Mouse (Mus musculus): ENCODE data around the gene Ch25h. TPM values are rescaled to one million over a fixed set of nuclear protein-coding genes. Genes with fewer than 3 reads are reported as not detected.

Ch25h gene
- total RNA-seq, 1 experiment, result 0.89 TPM

DNA sequence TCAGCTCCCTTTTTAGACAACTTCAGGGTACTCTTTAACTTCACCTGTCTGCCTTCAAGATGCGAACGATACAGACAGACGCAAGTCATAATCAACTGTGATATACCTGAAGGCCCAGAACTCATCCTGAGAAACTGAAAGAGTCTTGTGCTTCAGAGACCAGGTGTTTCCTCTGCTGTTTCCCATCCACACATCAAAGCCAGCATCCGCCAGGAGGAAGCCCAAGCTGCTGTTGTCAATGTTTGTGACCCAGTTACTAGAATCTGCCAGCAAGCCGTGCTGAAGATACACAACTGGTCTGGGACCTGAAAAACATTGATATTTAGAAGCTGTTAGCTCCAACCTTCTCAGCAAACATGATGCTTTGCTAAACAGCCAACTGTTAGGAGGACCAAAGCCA, 35.8 kb upstream of the Ch25h start:
- H3K27ac ChIP-seq (ENCODE audit: insufficient read depth, low read depth, low read length, poor library complexity, severe bottlenecking), result no peak overlapping the region
- H3K36me3 ChIP-seq (ENCODE audit: control insufficient read depth, insufficient read depth, low read length, poor library complexity, severe bottlenecking), result no peaks in the 10 kb centered on the region
- H3K4me3 ChIP-seq (ENCODE audit: insufficient read depth in 1 of 2, low read depth in 1 of 2, low read length in 2 of 2, poor library complexity in 1 of 2, severe bottlenecking in 1 of 2), result no peak overlapping the region
- DNase-seq (ENCODE audit: low read depth, low spot score), result no peak
- in situ Hi-C loops (cut with MboI; ENCODE audit: low sequenced_read_pairs in 2 of 2, unreplicated experiment in 2 of 2), result no loop called here
- no peaks in the 10 kb centered on the region for H3K9me3 ChIP-seq (ENCODE audit: control insufficient read depth, insufficient read depth, low read depth, low read length)
- no peak overlapping the region for H3K9ac ChIP-seq (ENCODE audit: insufficient read depth, low read depth, low read length, poor library complexity, severe bottlenecking)
- TF ChIP-seq ZC3H11A (IDR thresholded peaks at IDR 0.05; ENCODE audit: borderline replicate concordance, low read depth, low read length) (no peak), CHD2 (IDR thresholded peaks at IDR 0.05; ENCODE audit: low read depth, low read length) (no peak), ZNF384 (IDR thresholded peaks at IDR 0.05; ENCODE audit: low read depth, low read length) (no peak), MAFK (IDR thresholded peaks at IDR 0.05; ENCODE audit: insufficient read depth, low read depth, low read length) (no peak), HCFC1 (IDR thresholded peaks at IDR 0.05; ENCODE audit: borderline replicate concordance, insufficient read depth, low read length) (no peak)
- H3K4me1 ChIP-seq (ENCODE audit: control insufficient read depth in 2 of 2, insufficient read depth in 2 of 2, low read length in 2 of 2, poor library complexity in 1 of 2), result no peaks in the 10 kb centered on the region

GRCm38 (mm10) chr19:34505161-34505721, 30.3 kb upstream of the Ch25h start:
- in situ Hi-C loops (cut with MboI; ENCODE audit: low sequenced_read_pairs in 2 of 2, unreplicated experiment in 2 of 2), result no loop called here
- no peaks in the 10 kb centered on the region for H3K4me1 ChIP-seq (ENCODE audit: control insufficient read depth in 2 of 2, insufficient read depth in 2 of 2, low read length in 2 of 2, poor library complexity in 1 of 2)
- DNase-seq (ENCODE audit: low read depth, low spot score), result no peak
- H3K9ac ChIP-seq (ENCODE audit: insufficient read depth, low read depth, low read length, poor library complexity, severe bottlenecking), result no peak overlapping the region
- H3K36me3 ChIP-seq (ENCODE audit: control insufficient read depth, insufficient read depth, low read length, poor library complexity, severe bottlenecking), result no peaks in the 10 kb centered on the region
- H3K27ac ChIP-seq (ENCODE audit: insufficient read depth, low read depth, low read length, poor library complexity, severe bottlenecking), result no peak overlapping the region
- no peak overlapping the region for H3K4me3 ChIP-seq (ENCODE audit: insufficient read depth in 1 of 2, low read depth in 1 of 2, low read length in 2 of 2, poor library complexity in 1 of 2, severe bottlenecking in 1 of 2)
- TF ChIP-seq ZC3H11A (IDR thresholded peaks at IDR 0.05; ENCODE audit: borderline replicate concordance, low read depth, low read length) (no peak), HCFC1 (IDR thresholded peaks at IDR 0.05; ENCODE audit: borderline replicate concordance, insufficient read depth, low read length) (no peak), CHD2 (IDR thresholded peaks at IDR 0.05; ENCODE audit: low read depth, low read length) (no peak), ZNF384 (IDR thresholded peaks at IDR 0.05; ENCODE audit: low read depth, low read length) (no peak), MAFK (IDR thresholded peaks at IDR 0.05; ENCODE audit: insufficient read depth, low read depth, low read length) (no peak)
- H3K9me3 ChIP-seq (ENCODE audit: control insufficient read depth, insufficient read depth, low read depth, low read length), result no peaks in the 10 kb centered on the region

GRCm38 (mm10) chr19:34500763-34501162, 25.8 kb upstream of the Ch25h start:
- Histone ChIP-seq H3K4me1 (ENCODE audit: control insufficient read depth in 2 of 2, insufficient read depth in 2 of 2, low read length in 2 of 2, poor library complexity in 1 of 2) (no peaks in the 10 kb centered on the region; a peak in 1 of 4 replicates), H3K4me3 (ENCODE audit: insufficient read depth in 1 of 2, low read depth in 1 of 2, low read length in 2 of 2, poor library complexity in 1 of 2, severe bottlenecking in 1 of 2) (no peak overlapping the region), H3K9me3 (ENCODE audit: control insufficient read depth, insufficient read depth, low read depth, low read length) (no peaks in the 10 kb centered on the region), H3K36me3 (ENCODE audit: control insufficient read depth, insufficient read depth, low read length, poor library complexity, severe bottlenecking) (no peaks in the 10 kb centered on the region), H3K27ac (ENCODE audit: insufficient read depth, low read depth, low read length, poor library complexity, severe bottlenecking) (no peak overlapping the region), H3K9ac (ENCODE audit: insufficient read depth, low read depth, low read length, poor library complexity, severe bottlenecking) (no peak overlapping the region)
- in situ Hi-C loops (cut with MboI; ENCODE audit: low sequenced_read_pairs in 2 of 2, unreplicated experiment in 2 of 2), result no loop called here
- no peak for TF ChIP-seq MAFK (IDR thresholded peaks at IDR 0.05; ENCODE audit: insufficient read depth, low read depth, low read length)
- TF ChIP-seq CHD2 (IDR thresholded peaks at IDR 0.05; ENCODE audit: low read depth, low read length), result no peak
- TF ChIP-seq HCFC1 (IDR thresholded peaks at IDR 0.05; ENCODE audit: borderline replicate concordance, insufficient read depth, low read length), result no peak
- no peak for TF ChIP-seq ZNF384 (IDR thresholded peaks at IDR 0.05; ENCODE audit: low read depth, low read length)
- no peak for TF ChIP-seq ZC3H11A (IDR thresholded peaks at IDR 0.05; ENCODE audit: borderline replicate concordance, low read depth, low read length)
- peak; percentile 81 for DNase-seq (ENCODE audit: low read depth, low spot score)

DNA sequence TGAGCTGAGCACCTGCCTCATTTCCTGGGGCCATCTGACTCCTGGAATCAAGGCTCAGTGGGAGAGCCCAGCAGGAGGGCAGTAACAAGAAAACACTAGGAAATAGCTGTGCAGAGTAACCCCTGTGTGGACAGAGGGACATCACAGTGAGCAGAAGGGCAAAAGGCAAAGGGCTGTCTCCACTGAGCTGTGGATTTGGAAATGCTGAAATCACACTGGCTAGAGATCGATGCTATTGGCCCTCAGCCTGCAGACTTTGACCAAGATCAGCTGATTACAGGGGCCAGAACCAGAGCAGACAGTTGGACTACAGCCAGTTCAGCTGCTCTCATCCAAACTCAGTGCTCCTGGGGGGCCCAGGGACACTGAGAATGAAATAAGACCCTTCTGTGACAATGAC, 21.4 kb upstream of the Ch25h start:
- Histone ChIP-seq H3K27ac (ENCODE audit: insufficient read depth, low read depth, low read length, poor library complexity, severe bottlenecking) (no peak overlapping the region), H3K9me3 (ENCODE audit: control insufficient read depth, insufficient read depth, low read depth, low read length) (no peaks in the 10 kb centered on the region), H3K36me3 (ENCODE audit: control insufficient read depth, insufficient read depth, low read length, poor library complexity, severe bottlenecking) (no peaks in the 10 kb centered on the region), H3K4me1 (ENCODE audit: control insufficient read depth in 2 of 2, insufficient read depth in 2 of 2, low read length in 2 of 2, poor library complexity in 1 of 2) (no peaks in the 10 kb centered on the region; a peak in 1 of 4 replicates), H3K4me3 (ENCODE audit: insufficient read depth in 1 of 2, low read depth in 1 of 2, low read length in 2 of 2, poor library complexity in 1 of 2, severe bottlenecking in 1 of 2) (no peak overlapping the region), H3K9ac (ENCODE audit: insufficient read depth, low read depth, low read length, poor library complexity, severe bottlenecking) (no peak overlapping the region)
- no peak for DNase-seq (ENCODE audit: low read depth, low spot score)
- in situ Hi-C loops (cut with MboI; ENCODE audit: low sequenced_read_pairs in 2 of 2, unreplicated experiment in 2 of 2), result no loop called here
- TF ChIP-seq ZC3H11A (IDR thresholded peaks at IDR 0.05; ENCODE audit: borderline replicate concordance, low read depth, low read length), result no peak
- no peak for TF ChIP-seq MAFK (IDR thresholded peaks at IDR 0.05; ENCODE audit: insufficient read depth, low read depth, low read length)
- TF ChIP-seq ZNF384 (IDR thresholded peaks at IDR 0.05; ENCODE audit: low read depth, low read length), result no peak
- no peak for TF ChIP-seq CHD2 (IDR thresholded peaks at IDR 0.05; ENCODE audit: low read depth, low read length)
- no peak for TF ChIP-seq HCFC1 (IDR thresholded peaks at IDR 0.05; ENCODE audit: borderline replicate concordance, insufficient read depth, low read length)
